Comparison of ENCODE assay signal across 27 mouse cellular contexts in genomic region chr4:127349560-127350300, GRCm38 (mm10). TPM values are rescaled to one million over a fixed set of nuclear protein-coding genes. Genes with fewer than 3 reads are reported as not detected.
DNase-seq lines count a peak whose midpoint lies in the region; TF ChIP-seq lines count a peak whose summit lies in the region.
"Had no signal": no experiment of that assay in that cellular context is flagged by ENCODE, and none has a peak within 500 bp of the region (broad histone marks: within the 10 kb centered on the region; RNA-seq: fewer than 3 reads in every experiment).

No protein-coding gene starts in this region.

- H3K79me2 ChIP-seq in C2C12 (ENCODE audit: control insufficient read depth, insufficient read depth) = peaks cover 10% of the 10 kb centered on the region

- H3K27me3 ChIP-seq in C2C12 (ENCODE audit: control insufficient read depth, insufficient read depth, insufficient read length) = no peaks in the 10 kb centered on the region
- H3K27me3 ChIP-seq: embryonic facial prominence, embryonic 12.5 days; hindbrain, embryonic 12.5 days had no signal

- H3K36me3 ChIP-seq in C2C12 (ENCODE audit: control insufficient read depth, insufficient read depth) = peaks cover 11% of the 10 kb centered on the region
- H3K36me3 ChIP-seq: embryonic facial prominence, embryonic 12.5 days; forebrain, embryonic 10.5 days; heart, embryonic 10.5 days; hindbrain, embryonic 12.5 days had no signal

- peak overlapping the region; percentile 36; the same call in 1 of the 2 replicates for H3K27ac ChIP-seq in embryonic fibroblast, embryonic 13.5 days (ENCODE audit: insufficient read depth, low read length)
- H3K27ac ChIP-seq: embryonic facial prominence, embryonic 12.5 days; forebrain, embryonic 10.5 days; heart, embryonic 10.5 days; hindbrain, embryonic 12.5 days had no signal

- no peak for TF ChIP-seq CTCF in C2C12 (IDR thresholded peaks at IDR 0.05; ENCODE audit: control insufficient read depth, insufficient read depth, insufficient read length)
- TF ChIP-seq CTCF in embryonic fibroblast, embryonic 13.5 days (IDR thresholded peaks at IDR 0.05; ENCODE audit: borderline replicate concordance, insufficient read depth, low read length) = no peak

- peaks cover 5% of the 10 kb centered on the region for H3K79me3 ChIP-seq in C2C12 (ENCODE audit: low read depth)

- peak; percentile 15 to 51 for DNase-seq in adrenal gland, adult (ENCODE audit: inconsistent age in 2 of 2, low spot score in 1 of 2)
- DNase-seq in adrenal gland, adult 18-20 months (ENCODE audit: low spot score in 2 of 2) = no peak
- DNase-seq in spleen, postnatal 10 days (ENCODE audit: low spot score in 2 of 2) = no peak
- no peak for DNase-seq in left cerebral cortex, adult 11 months (ENCODE audit: low spot score)
- no peak for DNase-seq in left cerebral cortex, adult 9 months (ENCODE audit: low spot score in 2 of 2)
- DNase-seq: adrenal gland, postnatal 14 days; cerebellum, adult 11-12 months; cerebellum, adult 9-10 months; cerebellum, postnatal 25 days; gastrocnemius, postnatal 36 days; heart, adult 11 months; heart, postnatal 10 days; heart, postnatal 4 days; kidney, adult 18-20 months had no signal

- H3ac ChIP-seq in C2C12 (ENCODE audit: control insufficient read depth, insufficient read length, low read depth) = no peak overlapping the region

- peaks cover 20% of the 10 kb centered on the region for H3K4me1 ChIP-seq in embryonic fibroblast, embryonic 13.5 days (ENCODE audit: control insufficient read depth, insufficient read depth, low read length)

- H3K4me3 ChIP-seq in C2C12 (ENCODE audit: insufficient read depth, poor library complexity, severe bottlenecking) = no peak overlapping the region
- H3K4me3 ChIP-seq in embryonic fibroblast, embryonic 13.5 days (ENCODE audit: insufficient read depth, low read length) = no peak overlapping the region
- H3K4me3 ChIP-seq: embryonic facial prominence, embryonic 12.5 days; forebrain, embryonic 10.5 days; heart, embryonic 10.5 days; hindbrain, embryonic 12.5 days had no signal

- no peak for TF ChIP-seq POLR2A in embryonic fibroblast, embryonic 13.5 days (IDR thresholded peaks at IDR 0.05; ENCODE audit: low read depth, low read length)

TF ChIP-seq in C2C12, 6 proteins besides CTCF, POLR2A, EP300 and RAD21:
- TF ChIP-seq FOSL1 (IDR thresholded peaks at IDR 0.05; ENCODE audit: insufficient read depth, low read length, poor library complexity, severe bottlenecking) = peak; percentile 60
- TF ChIP-seq MYOD1 (IDR thresholded peaks at IDR 0.05; ENCODE audit: control insufficient read depth, insufficient read length, low read depth) = no peak
- no peak for TF ChIP-seq MYOG (IDR thresholded peaks at IDR 0.05; ENCODE audit: control insufficient read depth, extremely low read depth, insufficient read length)
- TF ChIP-seq MAX (IDR thresholded peaks at IDR 0.05) = peak; percentile 94

RNA-seq across cellular contexts. Expression of gene Gjb4, which starts 4.2 kb away (rescaled TPM):
- total RNA-seq in adrenal gland, adult 18-20 months (2021) = not detected
- polyA plus RNA-seq in C2C12 (2012; fragmentation: generic; extraction: Trizol) = 9.0 TPM
- polyA plus RNA-seq in embryonic fibroblast, embryonic 13.5 days (2011; ENCODE audit: insufficient read length, low read depth, missing spikeins) = 0.35 and 2.2 TPM in 2 replicates
- total RNA-seq: adrenal gland, postnatal 14 days; gastrocnemius, adult 8-10 months; gastrocnemius, postnatal 36 days; heart, postnatal 10 days; heart, postnatal 4 days had no signal
- polyA plus RNA-seq: activated CD4-positive, CD25-positive, alpha-beta regulatory T cell, adult 4 months; cortical plate, adult 2 months; embryonic facial prominence, embryonic 12.5 days; forebrain, embryonic 10.5 days; forebrain, embryonic 14.5 days; heart, embryonic 10.5 days; heart, embryonic 14.5 days; hindbrain, embryonic 16.5 days; intestine, embryonic 14.5 days had no signal

RNA-seq across cellular contexts. Expression of gene Gjb5, which starts 8.3 kb away (rescaled TPM):
- under 1 TPM in 1 of 2 experiments, not detected in 1; 0.17 TPM for total RNA-seq in adrenal gland, adult 18-20 months (2021)
- 0.37 TPM for polyA plus RNA-seq in C2C12 (2012; fragmentation: generic; extraction: Trizol)
- 2.0 and 4.0 TPM in 2 replicates for polyA plus RNA-seq in embryonic fibroblast, embryonic 13.5 days (2011; ENCODE audit: insufficient read length, low read depth, missing spikeins)
- total RNA-seq: gastrocnemius, adult 8-10 months had no signal
- polyA plus RNA-seq: activated CD4-positive, CD25-positive, alpha-beta regulatory T cell, adult 4 months; cortical plate, adult 2 months had no signal

RNA-seq across cellular contexts. Expression of gene Gjb3, which starts 19.1 kb away (rescaled TPM):
- not detected for total RNA-seq in adrenal gland, adult 18-20 months (2021)
- polyA plus RNA-seq in C2C12 (2012; fragmentation: generic; extraction: Trizol) = 1.8 TPM
- polyA plus RNA-seq in embryonic fibroblast, embryonic 13.5 days (2011; ENCODE audit: insufficient read length, low read depth, missing spikeins) = 6.6 and 14.0 TPM in 2 replicates
- total RNA-seq: gastrocnemius, adult 8-10 months; gastrocnemius, postnatal 36 days had no signal
- polyA plus RNA-seq: activated CD4-positive, CD25-positive, alpha-beta regulatory T cell, adult 4 months; forebrain, embryonic 14.5 days had no signal

RNA-seq across cellular contexts. Expression of gene Gja4, which starts 35.9 kb away (rescaled TPM):
- 1 to 10 TPM; 2.7 to 3.1 TPM for total RNA-seq in adrenal gland, adult 18-20 months (2021)
- 0.07 TPM for polyA plus RNA-seq in C2C12 (2012; fragmentation: generic; extraction: Trizol)
- polyA plus RNA-seq in embryonic fibroblast, embryonic 13.5 days (2011; ENCODE audit: insufficient read length, low read depth, missing spikeins) = not detected in 2 replicates
- polyA plus RNA-seq: activated CD4-positive, CD25-positive, alpha-beta regulatory T cell, adult 4 months had no signal

Comparison
In these comparisons a context has a peak if more than half of its experiments do, and no peak if none do; other contexts are left out.
1. DNase-seq: peak in adrenal gland, adult (2 of 2); none in adrenal gland, adult 18-20 months (0 of 2), spleen, postnatal 10 days (0 of 2), left cerebral cortex, adult 11 months (single experiment) and left cerebral cortex, adult 9 months (0 of 2).